Mouse (Mus musculus) bone marrow macrophage, adult 2 months (primary cell): Measurements from ENCODE around the gene Wdr66.

Source experiments
- CTCF ChIP-seq: IDR thresholded peaks from 2 replicates; pipeline ENCODE4 v1.5.1; 2012; ENCODE audit warnings: low read depth, mild to moderate bottlenecking, low read length, moderate library complexity
- POLR2A ChIP-seq: IDR thresholded peaks from 2 replicates; pipeline ENCODE4 v1.6.1; 2012; ENCODE audit warnings: mild to moderate bottlenecking, low read depth, low read length, borderline replicate concordance

- TF ChIP-seq POLR2A (no peak), CTCF (no peak)
These were observed 45.3 kb downstream of the Wdr66 start for GRCm38 (mm10) chr5:123296972-123297754.
